Mouse (Mus musculus) heart, embryonic 15.5 days (tissue): ENCODE data around the gene 1700003E16Rik. TPM values are rescaled to one million over a fixed set of nuclear protein-coding genes. Genes with fewer than 3 reads are reported as not detected.

Experiments
- ATAC-seq: fragments of 200-750 bp; cut with Nextera tagmentation; replicated peaks from 2 replicates; pipeline ENCODE4 v1.8.0; 2017; ENCODE audit warnings: low read depth, moderate TSS enrichment; ENCODE audit not compliant: insufficient number of reproducible peaks, insufficient read depth, low FRiP score
- H3K27ac ChIP-seq: fragments of 300-500 bp; sonication (generic); 2 replicates; pipeline ENCODE4 v1.5.1; 2015; ENCODE audit warnings: mild to moderate bottlenecking, inconsistent platforms
- H3K27me3 ChIP-seq: fragments of 300-500 bp; sonication (generic); 2 replicates; pipeline ENCODE4 v1.6.1; 2015; ENCODE audit warnings: inconsistent platforms
- H3K36me3 ChIP-seq: fragments of 300-500 bp; sonication (generic); 2 replicates; pipeline ENCODE4 v1.6.1; 2015; ENCODE audit warnings: mild to moderate bottlenecking, inconsistent platforms
- H3K4me1 ChIP-seq: fragments of 300-500 bp; sonication (generic); replicated peaks from 2 replicates; pipeline ENCODE4 v1.6.1; 2015; ENCODE audit warnings: inconsistent platforms
- H3K4me2 ChIP-seq: fragments of 300-500 bp; sonication (generic); 2 replicates; pipeline ENCODE4 v1.6.1; 2015; ENCODE audit warnings: inconsistent platforms, mild to moderate bottlenecking, moderate library complexity
- H3K4me3 ChIP-seq: fragments of 300-500 bp; sonication (generic); 2 replicates; pipeline ENCODE4 v1.5.1; 2015; ENCODE audit warnings: mild to moderate bottlenecking, inconsistent platforms
- H3K9ac ChIP-seq: fragments of 300-500 bp; sonication (generic); 2 replicates; pipeline ENCODE4 v1.6.1; 2015; ENCODE audit warnings: mild to moderate bottlenecking, inconsistent platforms
- H3K9me3 ChIP-seq: fragments of 300-500 bp; sonication (generic); replicated peaks from 2 replicates; pipeline ENCODE4 v1.6.1; 2016; ENCODE audit warnings: inconsistent platforms
- WGBS: fragments of 180-500 bp; shearing (Covaris S2); methylation state at CpG from one replicate; pipeline ENCODE4 v1.1.7; 2015; ENCODE audit warnings: mixed read lengths; 5-methylcytosine and 5-hydroxymethylcytosine counted together
- polyA plus RNA-seq: library from polyadenylated mRNA; unstranded; fragments of >200 nt; fragmentation: Nextera tagmentation; extraction: Ambion mirVana; gene quantifications from 2 replicates; pipeline ENCODE4 v1.2.1, GENCODE M21; 2015

The 1700003E16Rik gene
- polyA plus RNA-seq, 1 experiment from 2014 or later = 0.91 TPM

DNA sequence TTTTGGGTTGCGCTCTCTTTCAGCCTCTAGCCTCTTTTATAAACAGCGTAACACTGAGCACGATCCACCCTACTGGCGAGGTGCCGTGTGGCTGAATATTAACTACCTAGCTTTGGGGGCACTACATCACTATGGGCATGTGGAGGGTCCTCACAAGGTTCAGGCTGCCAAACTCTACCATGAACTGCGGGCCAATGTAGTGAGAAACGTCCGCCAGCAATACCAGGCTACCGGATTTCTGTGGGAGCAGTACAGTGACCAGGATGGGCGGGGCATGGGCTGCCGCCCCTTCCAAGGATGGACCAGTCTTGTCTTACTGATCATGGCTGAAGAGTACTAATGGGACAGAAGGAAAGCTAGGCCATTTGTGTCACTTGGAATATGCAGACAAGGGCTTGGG, 37.8 kb upstream of the 1700003E16Rik start:
- no peak overlapping the region for H3K4me3 ChIP-seq
- no peak for ATAC-seq
- H3K4me1 ChIP-seq = peaks cover 49% of the 10 kb centered on the region
- no peaks in the 10 kb centered on the region for H3K27me3 ChIP-seq
- 86% methylated on average over 11 of the region's 11 CpGs for WGBS
- peaks cover 12% of the 10 kb centered on the region; the same call in 1 of the 2 replicates for H3K36me3 ChIP-seq
- no peaks in the 10 kb centered on the region for H3K9me3 ChIP-seq
- H3K27ac ChIP-seq = no peak overlapping the region
- no peak overlapping the region for H3K4me2 ChIP-seq
- no peak overlapping the region for H3K9ac ChIP-seq

GRCm38 (mm10) chr6:83118825-83119733, 37.1 kb upstream of the 1700003E16Rik start:
- ATAC-seq = no peak
- 74% methylated on average over 14 of the region's 14 CpGs for WGBS
- no peak overlapping the region for H3K4me2 ChIP-seq
- H3K27ac ChIP-seq = peak overlapping the region; percentile 31; the same call in 1 of the 2 replicates
- H3K36me3 ChIP-seq = peaks cover 16% of the 10 kb centered on the region; the same call in 1 of the 2 replicates
- H3K27me3 ChIP-seq = no peaks in the 10 kb centered on the region
- H3K4me3 ChIP-seq = no peak overlapping the region
- H3K4me1 ChIP-seq = peaks cover 53% of the 10 kb centered on the region
- H3K9ac ChIP-seq = no peak overlapping the region
- no peaks in the 10 kb centered on the region for H3K9me3 ChIP-seq

DNA sequence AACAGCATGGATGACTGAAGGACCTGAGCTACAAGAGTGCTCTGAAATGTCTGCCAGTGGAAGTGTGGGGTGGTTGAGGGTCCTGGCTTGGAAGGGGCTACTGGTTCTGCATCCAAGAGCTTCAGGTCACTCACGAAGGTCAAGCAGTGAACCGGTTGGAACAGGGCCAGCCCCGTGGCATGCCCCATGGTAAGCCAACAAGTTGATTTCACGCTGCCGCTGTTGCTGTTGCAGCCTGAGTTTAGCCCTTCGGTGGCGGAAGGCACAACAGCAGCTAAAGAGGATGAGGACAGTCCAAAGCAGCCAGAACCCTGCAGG, 36.5 kb upstream of the 1700003E16Rik start:
- Histone ChIP-seq H3K36me3 (peaks cover 16% of the 10 kb centered on the region; the same call in 1 of the 2 replicates), H3K9me3 (no peaks in the 10 kb centered on the region), H3K4me3 (0 out of 2 replicates have a peak overlapping the region, but pooled peaks have one; percentile 77), H3K4me1 (peaks cover 54% of the 10 kb centered on the region), H3K27ac (peak overlapping the region; percentile 31; the same call in 1 of the 2 replicates), H3K9ac (no peak overlapping the region), H3K4me2 (peak overlapping the region; percentile 95; the same call in 1 of the 2 replicates), H3K27me3 (no peaks in the 10 kb centered on the region)
- no peak for ATAC-seq
- WGBS = 75% methylated on average over 7 of the region's 7 CpGs

DNA sequence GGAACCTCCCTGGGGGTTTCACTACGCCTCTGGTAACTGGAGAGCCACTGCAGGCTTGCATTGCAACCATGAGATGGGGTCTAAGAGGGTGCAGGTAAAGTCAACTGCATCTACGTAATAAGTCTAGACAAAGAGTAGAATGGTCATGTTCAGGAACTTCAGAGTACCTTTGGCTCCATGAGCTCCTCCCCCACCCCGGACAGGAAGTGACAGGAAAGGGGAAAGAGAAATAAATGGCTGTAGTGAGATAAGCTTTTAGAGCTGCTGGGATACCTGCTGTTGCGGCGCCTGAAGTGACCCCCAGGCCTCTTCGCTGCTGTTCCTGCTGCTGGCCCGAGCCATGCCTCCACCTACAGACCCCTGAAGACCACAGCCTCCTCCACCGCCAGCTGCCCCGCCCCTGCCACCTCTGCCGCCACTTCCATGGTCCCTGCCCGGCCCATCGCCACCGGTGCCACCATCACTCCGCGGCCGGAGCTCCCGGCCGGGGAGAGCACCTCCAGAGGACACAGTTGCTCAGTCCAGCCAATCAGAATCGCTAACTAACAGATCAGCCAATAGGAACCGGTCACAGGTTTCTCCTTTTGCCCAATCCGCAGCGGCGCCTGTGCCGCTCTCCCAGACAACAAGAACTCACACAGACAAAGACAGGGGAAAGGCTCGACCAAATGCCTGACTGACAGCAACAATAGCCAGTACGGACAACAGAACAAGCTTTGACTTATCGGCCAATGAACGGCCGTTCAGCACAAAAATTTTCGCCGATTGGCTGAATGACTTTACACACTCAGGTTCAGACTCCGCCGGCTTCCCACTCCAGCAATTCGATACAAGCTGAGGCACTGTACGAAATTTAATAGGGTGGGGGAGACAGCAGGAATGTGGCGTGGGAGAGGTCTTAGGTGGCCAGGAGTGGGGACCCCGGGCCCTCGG, 35.0 kb upstream of the 1700003E16Rik start, which contains the start of gene Wbp1:
TSS of gene Wbp1 (minus strand) at position 630 of the 933 bp plus-strand sequence.
- H3K4me2 ChIP-seq = peak within 1 kb of the TSS; percentile 95
- no peaks in the 10 kb centered on the region for H3K9me3 ChIP-seq
- ATAC-seq = peak; percentile 96
- H3K27me3 ChIP-seq = no peaks in the 10 kb centered on the region
- H3K9ac ChIP-seq = peak within 1 kb of the TSS; percentile 82
- H3K27ac ChIP-seq = peak within 1 kb of the TSS; percentile 92
- peaks cover 16% of the 10 kb centered on the region; the same call in 1 of the 2 replicates for H3K36me3 ChIP-seq
- peak within 1 kb of the TSS; percentile 77 for H3K4me3 ChIP-seq
- H3K4me1 ChIP-seq = peaks cover 49% of the 10 kb centered on the region
- WGBS = under 1% methylated on average over 38 of the region's 38 CpGs

GRCm38 (mm10) chr6:83121863-83122710, 34.1 kb upstream of the 1700003E16Rik start:
- peak overlapping the region; percentile 95 for H3K4me2 ChIP-seq
- WGBS = 2% methylated on average over 52 of the region's 52 CpGs
- H3K27ac ChIP-seq = peak overlapping the region; percentile 92
- peaks cover 43% of the 10 kb centered on the region for H3K4me1 ChIP-seq
- H3K27me3 ChIP-seq = no peaks in the 10 kb centered on the region
- no peaks in the 10 kb centered on the region for H3K9me3 ChIP-seq
- peak overlapping the region; percentile 80 for H3K9ac ChIP-seq
- H3K4me3 ChIP-seq = peak overlapping the region; percentile 77
- H3K36me3 ChIP-seq = peaks cover 16% of the 10 kb centered on the region; the same call in 1 of the 2 replicates
- peak; percentile 42 for ATAC-seq

GRCm38 (mm10) chr6:83122961-83123360, 33.2 kb upstream of the 1700003E16Rik start:
- no peak for ATAC-seq
- Histone ChIP-seq H3K4me1 (peaks cover 43% of the 10 kb centered on the region), H3K36me3 (peaks cover 8% of the 10 kb centered on the region; the same call in 1 of the 2 replicates), H3K9me3 (no peaks in the 10 kb centered on the region), H3K4me3 (peak overlapping the region; percentile 77; the same call in 1 of the 2 replicates), H3K27me3 (no peaks in the 10 kb centered on the region), H3K4me2 (peak overlapping the region; percentile 95; the same call in 1 of the 2 replicates), H3K9ac (no peak overlapping the region), H3K27ac (no peak overlapping the region)
- 87% methylated on average over 5 of the region's 5 CpGs for WGBS

DNA sequence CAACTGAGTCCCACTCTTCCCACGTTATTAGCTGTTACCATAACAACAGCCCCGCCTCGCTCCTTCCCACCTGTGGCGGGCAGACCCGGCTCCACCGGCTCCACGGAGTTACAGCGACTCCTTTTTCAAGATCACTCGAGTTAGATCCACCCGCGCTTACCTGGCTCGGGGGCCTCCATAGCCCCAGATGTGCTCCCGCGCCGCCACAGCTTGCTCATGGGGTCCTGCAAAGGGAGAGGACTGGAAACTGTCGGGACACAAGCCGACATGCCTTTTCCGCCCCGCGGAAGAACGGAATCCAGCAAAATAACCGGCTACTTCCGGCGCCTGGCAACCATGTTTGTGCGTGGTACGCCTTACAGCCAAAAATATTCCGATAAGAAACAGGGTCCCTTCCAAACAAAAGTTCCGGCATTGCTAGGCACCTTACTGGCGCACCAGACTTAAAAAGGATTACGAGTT, 31.3 kb upstream of the 1700003E16Rik start:
- Histone ChIP-seq H3K36me3 (peaks cover 4% of the 10 kb centered on the region; the same call in 1 of the 2 replicates), H3K9ac (peak overlapping the region; percentile 77), H3K27me3 (no peaks in the 10 kb centered on the region), H3K4me3 (peak overlapping the region; percentile 72), H3K4me1 (peaks cover 35% of the 10 kb centered on the region), H3K9me3 (no peaks in the 10 kb centered on the region), H3K27ac (peak overlapping the region; percentile 68), H3K4me2 (peak overlapping the region; percentile 93)
- ATAC-seq = no peak
- under 1% methylated on average over 30 of the region's 30 CpGs for WGBS

DNA sequence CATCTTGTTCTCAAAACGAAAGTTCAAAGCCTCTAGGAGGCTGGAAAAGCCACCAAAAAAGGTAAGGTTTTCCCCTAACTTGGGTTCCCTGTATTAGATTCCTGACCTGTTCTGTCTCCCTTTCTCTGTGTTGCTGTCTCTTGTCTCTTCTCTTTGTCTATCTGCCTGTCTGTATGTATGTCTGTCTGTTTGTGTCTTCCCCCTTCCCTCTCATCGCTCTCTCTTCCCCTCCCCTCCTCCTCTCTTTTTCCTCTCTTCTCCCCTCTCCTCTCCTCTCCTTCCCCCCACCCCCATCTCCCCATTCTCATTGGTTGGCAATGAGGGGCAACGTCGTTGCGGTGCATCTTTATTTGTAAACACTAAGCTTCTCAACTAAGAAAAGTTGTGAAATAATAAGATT, 30.9 kb upstream of the 1700003E16Rik start, which contains the start of gene Ino80b:
TSS of gene Ino80b (minus strand) at position 101 of the 400 bp plus-strand sequence.
- H3K36me3 ChIP-seq = peaks cover 4% of the 10 kb centered on the region; the same call in 1 of the 2 replicates
- H3K4me2 ChIP-seq = peak within 1 kb of the TSS; percentile 93
- H3K9ac ChIP-seq = peak within 1 kb of the TSS; percentile 77
- H3K4me3 ChIP-seq = peak within 1 kb of the TSS; percentile 72
- ATAC-seq = no peak
- no peaks in the 10 kb centered on the region for H3K27me3 ChIP-seq
- H3K9me3 ChIP-seq = no peaks in the 10 kb centered on the region
- H3K27ac ChIP-seq = peak within 1 kb of the TSS; percentile 68
- H3K4me1 ChIP-seq = peaks cover 31% of the 10 kb centered on the region
- WGBS = 25% methylated on average over 5 of the region's 5 CpGs

GRCm38 (mm10) chr6:83127419-83127818, 28.8 kb upstream of the 1700003E16Rik start:
- 91% methylated on average over 5 of the region's 5 CpGs for WGBS

GRCm38 (mm10) chr6:83131469-83132034, 24.7 kb upstream of the 1700003E16Rik start:
- no peak for ATAC-seq

More at GRCm38 (mm10) chr6:83127419-83127818, 28.8 kb upstream of the 1700003E16Rik start:
- no peak for ATAC-seq
- no peaks in the 10 kb centered on the region for H3K9me3 ChIP-seq
- H3K27ac ChIP-seq = no peak overlapping the region
- no peak overlapping the region for H3K4me3 ChIP-seq
- peaks cover 4% of the 10 kb centered on the region; the same call in 1 of the 2 replicates for H3K36me3 ChIP-seq
- H3K27me3 ChIP-seq = no peaks in the 10 kb centered on the region
- no peak overlapping the region for H3K9ac ChIP-seq
- H3K4me1 ChIP-seq = peaks cover 22% of the 10 kb centered on the region
- no peak overlapping the region for H3K4me2 ChIP-seq

More at GRCm38 (mm10) chr6:83131469-83132034, 24.7 kb upstream of the 1700003E16Rik start:
- no peaks in the 10 kb centered on the region for H3K36me3 ChIP-seq
- H3K27ac ChIP-seq = no peak overlapping the region
- 68% methylated on average over 6 of the region's 6 CpGs for WGBS
- H3K9me3 ChIP-seq = no peaks in the 10 kb centered on the region
- H3K9ac ChIP-seq = no peak overlapping the region
- H3K4me3 ChIP-seq = no peak overlapping the region
- no peaks in the 10 kb centered on the region for H3K27me3 ChIP-seq
- no peak overlapping the region for H3K4me2 ChIP-seq
- peaks cover 13% of the 10 kb centered on the region for H3K4me1 ChIP-seq
